Mouse (Mus musculus): ENCODE results near the gene Olfr222.

- TF ChIP-seq POLR2A (IDR thresholded peaks at IDR 0.05; ENCODE audit: low read depth, low read length) (no peak), CTCF (IDR thresholded peaks at IDR 0.05; ENCODE audit: extremely low read depth, insufficient read depth, insufficient read length, insufficient replicate concordance) (no peak)
Measured at GRCm38 (mm10) chr11:59541324-59541723, 34.7 kb downstream of the Olfr222 start, which contains the start of gene Nlrp3.
